Mouse (Mus musculus) liver, embryonic 14.5 days (tissue): Measurements from ENCODE around the gene D430041D05Rik.

Experiments used
- CTCF ChIP-seq: IDR thresholded peaks from 2 replicates; pipeline ENCODE4 v1.5.1; 2016; ENCODE audit warnings: antibody characterized with exemption, low read depth, control low read depth
- EP300 ChIP-seq: IDR thresholded peaks from 2 replicates; pipeline ENCODE4 v1.6.1; 2016; ENCODE audit warnings: antibody characterized with exemption, low read depth

- no peak for TF ChIP-seq CTCF
- no peak for TF ChIP-seq EP300
Observed at GRCm38 (mm10) chr2:104299912-104300311, 110.9 kb downstream of the D430041D05Rik start.
